Mouse (Mus musculus): ENCODE measurements around the gene Myt1l.

The Myt1l gene

DNA sequence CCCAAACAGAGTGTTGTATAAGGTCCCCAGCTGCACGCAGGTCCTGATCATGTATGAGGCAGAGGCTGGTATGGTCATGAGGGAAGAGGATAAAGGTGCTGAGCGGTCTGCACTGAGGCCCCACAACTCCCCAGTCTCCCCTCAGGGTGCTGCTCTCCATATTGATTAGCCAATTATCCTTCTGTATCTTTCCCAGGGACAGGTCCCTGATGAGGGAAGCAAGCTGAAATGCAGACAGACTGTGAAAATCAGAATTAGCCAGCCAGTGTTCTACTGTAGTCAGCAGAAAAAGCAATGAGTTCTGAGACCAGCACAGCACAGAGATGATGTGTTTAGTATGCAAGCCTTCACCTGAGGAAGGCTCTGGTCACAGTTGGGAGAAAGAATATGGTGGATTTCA lies 287.9 kb downstream of the Myt1l start:
- no peak for DNase-seq (ENCODE audit: low spot score in 2 of 2)

DNA sequence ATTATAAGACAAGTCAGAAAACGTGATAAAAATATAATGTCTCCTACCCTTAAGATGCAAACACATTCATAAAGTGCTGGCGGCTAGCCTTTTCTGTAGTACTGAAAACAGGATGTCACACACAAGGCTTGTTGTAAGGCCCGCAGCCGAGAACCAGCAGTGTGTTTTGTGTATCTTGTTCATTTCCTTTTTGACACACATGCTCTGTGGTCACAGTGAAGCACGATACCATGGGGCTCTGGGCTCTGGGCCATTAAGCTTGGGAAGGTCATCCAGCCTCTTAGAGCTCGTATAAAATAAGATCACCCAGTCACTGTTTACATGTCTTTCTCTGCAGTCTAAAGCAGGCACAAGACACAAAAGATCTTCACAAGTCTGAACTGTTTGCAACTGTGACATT lies 288.6 kb downstream of the Myt1l start:
- no peak for DNase-seq (ENCODE audit: low spot score in 2 of 2)

DNA sequence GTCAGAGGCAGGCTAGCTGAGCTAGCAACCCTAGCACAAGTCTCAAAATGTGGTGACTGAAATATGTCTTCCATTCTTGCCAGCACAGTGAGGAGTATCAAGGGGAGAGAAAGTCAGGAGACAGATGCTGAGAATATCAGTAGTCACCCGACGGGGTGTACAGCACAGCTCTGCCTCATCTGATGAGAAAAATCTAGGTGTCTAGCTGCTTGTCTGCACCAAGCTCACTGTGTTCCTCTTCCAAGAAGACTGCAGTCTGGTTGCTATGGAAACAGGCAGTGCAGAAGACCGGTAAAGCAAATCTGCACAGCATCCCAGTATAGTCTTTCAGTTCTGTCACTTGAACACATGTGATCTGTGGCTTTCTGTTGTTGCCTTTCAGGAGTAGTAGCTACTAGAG lies 294.0 kb downstream of the Myt1l start:
- DNase-seq (ENCODE audit: low spot score in 2 of 2) = no peak

DNA sequence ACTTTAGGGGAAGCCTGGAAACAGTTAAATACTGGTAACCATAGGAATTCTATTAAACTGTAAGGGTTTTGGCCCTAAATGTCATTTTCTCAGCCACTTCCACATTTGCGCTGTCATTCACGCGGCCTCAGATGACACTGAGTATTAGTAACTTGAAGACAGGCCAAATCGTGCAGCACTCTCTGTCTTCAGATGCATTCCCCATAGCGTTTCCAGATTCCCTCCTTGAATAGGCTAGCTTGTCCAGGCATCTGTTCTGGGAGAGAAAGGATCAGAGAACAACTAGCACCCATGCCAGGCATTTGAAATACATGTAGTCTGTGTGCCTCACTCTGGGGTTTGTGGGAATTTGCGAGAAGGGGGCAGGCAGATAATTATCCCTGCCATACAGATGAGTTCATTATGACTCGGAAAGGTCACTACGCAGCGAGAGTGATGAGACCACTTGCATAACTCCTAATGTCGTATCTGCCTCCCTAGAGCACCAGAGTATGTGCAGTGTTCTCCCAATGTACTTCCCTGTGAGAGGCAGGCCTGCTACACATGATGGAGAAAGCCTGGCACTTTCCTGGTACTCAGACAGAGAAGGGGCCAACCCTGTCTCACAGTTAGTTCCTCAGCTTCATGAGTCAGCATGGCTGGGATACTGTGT lies 295.7 kb downstream of the Myt1l start:
- no peak for DNase-seq (ENCODE audit: low spot score in 2 of 2)

DNA sequence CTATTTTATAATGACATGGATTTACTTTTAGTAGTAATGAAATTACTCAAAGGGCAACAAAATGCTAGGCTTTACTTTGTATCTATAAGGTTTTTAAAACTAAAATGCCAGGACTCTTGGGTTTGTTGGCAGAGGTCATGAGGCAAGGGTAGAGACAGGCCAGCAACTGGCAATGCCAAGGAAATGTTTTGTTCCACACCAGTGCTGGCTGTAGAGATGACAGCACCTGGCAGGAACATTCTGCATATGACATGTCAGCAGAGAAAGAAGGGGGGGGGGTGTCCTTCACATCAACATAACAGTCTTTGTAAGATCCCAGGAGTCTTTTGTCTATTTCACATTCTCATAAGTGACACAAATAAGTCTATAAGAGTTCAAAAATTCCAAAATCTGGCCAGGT lies 302.4 kb downstream of the Myt1l start:
- DNase-seq (ENCODE audit: low spot score in 2 of 2) = no peak

DNA sequence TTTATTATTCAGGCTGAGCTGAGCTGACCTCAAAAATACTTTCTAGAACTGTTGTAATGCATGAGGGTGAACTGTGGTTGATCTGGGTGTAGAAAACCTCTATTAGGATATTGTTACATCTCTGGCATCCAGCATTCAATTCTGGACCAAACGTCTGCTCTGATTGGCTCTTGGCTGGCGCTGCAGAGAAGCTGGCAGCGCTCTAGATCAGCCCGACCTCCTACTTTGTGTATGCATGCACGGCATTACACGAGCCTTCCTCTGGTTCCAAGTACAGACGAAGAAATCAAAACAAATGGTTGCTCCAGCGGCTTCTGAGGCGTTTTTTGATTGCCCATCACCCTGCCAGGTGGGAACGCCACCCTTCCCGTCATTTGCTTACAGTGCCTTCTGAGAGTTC lies 303.2 kb downstream of the Myt1l start:
- no peak for DNase-seq (ENCODE audit: low spot score in 2 of 2)

DNA sequence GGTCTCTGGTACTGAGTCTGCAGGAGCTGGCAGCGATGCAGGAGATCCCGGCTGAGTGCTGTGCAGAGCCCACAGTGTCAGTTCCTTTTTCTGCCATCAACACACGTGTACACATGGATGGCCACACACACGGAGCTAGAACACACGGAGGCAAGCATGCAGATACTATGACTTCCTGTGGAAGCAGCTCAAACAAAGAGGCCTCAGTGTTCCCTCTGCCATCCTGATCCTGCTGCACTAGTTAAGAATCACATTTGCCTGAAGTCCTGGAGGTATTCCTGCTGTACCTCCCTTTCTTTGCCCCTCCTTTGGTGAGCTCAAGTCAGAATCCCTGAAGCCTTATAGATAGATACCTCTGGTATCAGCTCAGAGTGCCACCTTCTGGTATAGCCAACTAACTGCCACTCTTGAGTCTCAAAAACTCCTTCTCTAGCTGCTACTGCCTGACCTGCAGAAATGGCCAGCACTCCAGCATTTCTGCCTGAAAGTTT lies 309.2 kb downstream of the Myt1l start:
- DNase-seq (ENCODE audit: low spot score in 2 of 2) = no peak

DNA sequence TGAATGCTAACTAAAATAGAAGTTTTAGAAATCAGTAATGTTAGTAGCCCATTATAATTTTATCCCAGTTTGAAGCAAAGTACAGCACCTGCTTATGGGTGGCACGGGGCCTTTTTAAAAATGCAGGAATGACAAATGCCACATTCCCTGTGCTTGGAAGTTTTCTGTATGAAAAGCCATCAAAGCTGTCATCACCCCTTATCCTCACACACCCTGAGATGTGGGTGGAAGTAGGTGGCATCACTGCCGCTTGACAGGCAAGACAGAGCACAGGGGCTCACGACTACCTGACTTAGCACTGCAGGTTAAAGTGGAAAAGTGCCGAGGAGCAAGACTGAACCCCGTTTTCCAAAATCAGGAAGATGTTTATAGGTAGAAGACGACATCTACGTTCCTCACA lies 310.2 kb downstream of the Myt1l start:
- DNase-seq (ENCODE audit: low spot score in 2 of 2) = no peak

DNA sequence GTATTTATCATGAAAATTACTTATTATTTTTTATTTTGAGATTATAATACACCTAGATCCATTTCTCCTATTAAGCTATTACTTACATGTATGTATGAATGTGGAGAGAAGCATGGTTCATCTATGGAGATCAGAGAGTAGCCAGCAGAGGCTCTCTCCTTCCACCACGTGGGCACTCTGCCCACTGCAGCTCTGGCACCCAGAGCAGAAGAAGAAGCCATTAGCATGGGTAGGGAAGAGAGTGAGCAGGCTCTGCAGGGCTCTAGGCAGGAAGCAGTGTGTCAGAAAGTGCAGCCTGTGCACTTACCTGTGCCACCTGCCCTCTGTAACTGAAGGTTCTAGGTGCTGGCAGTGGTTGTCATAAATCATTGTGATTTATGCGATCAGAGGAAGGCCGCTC lies 321.8 kb downstream of the Myt1l start:
- no peak for DNase-seq (ENCODE audit: low spot score in 2 of 2)

DNA sequence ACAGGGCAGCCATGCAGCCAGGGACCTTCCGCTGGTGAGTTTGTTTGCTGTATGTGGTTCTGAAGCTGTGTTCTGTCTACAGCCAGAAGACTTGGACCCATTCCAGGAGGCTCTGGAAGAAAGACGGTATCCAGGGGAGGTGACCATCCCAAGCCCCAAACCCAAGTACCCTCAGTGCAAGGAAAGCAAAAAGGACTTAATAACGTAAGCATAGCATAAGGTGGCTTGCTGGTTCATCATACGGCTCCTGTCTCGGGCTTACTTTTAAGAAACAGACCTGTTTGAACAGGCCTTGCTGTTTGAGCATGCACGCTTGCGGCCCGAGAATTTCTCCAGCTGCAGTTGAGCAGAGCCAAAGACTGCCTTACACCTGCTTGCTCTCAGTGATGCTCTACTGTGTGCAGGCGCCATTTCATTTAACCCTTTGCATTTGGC lies 326.0 kb downstream of the Myt1l start:
- DNase-seq (ENCODE audit: low spot score in 2 of 2) = no peak

DNA sequence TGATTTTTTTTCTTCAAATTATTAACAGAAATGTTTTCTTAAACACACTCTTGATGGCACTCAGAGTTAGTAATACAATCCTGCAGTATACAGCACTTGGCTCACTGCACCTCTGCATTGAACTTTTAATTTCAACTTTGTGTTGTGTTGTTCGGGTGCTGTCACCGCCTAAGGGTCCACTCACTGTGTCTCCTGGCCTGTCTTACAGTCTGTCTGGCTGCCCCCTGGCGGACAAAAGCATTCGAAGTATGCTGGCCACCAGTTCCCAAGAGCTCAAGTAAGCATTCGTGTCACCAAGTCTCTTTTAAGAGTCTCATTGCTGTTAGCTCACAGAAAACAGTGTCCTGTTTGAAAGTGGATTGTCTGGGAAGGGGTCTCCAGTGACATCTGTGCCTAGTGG lies 326.8 kb downstream of the Myt1l start:
- DNase-seq (ENCODE audit: low spot score in 2 of 2) = no peak

DNA sequence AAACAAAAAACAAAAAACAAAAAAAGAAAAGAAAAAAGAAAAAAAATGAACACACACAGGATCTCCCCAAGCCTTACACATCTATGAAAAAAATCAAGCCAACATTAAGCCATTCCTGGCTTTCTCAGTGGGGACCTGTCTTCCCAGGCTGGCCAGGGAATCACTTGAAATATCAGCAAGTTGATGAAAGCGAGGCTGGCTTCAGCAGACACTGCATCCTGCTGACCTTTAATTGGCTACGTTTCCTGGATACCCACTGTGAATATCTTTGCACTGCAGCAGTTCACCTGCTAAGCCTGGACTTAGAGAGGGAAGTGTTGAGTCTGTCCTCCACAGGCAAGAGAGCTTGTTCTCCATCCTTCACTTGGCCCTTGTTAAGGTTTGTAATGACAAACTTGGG lies 332.8 kb downstream of the Myt1l start:
- no peak for DNase-seq (ENCODE audit: low spot score in 2 of 2)

DNA sequence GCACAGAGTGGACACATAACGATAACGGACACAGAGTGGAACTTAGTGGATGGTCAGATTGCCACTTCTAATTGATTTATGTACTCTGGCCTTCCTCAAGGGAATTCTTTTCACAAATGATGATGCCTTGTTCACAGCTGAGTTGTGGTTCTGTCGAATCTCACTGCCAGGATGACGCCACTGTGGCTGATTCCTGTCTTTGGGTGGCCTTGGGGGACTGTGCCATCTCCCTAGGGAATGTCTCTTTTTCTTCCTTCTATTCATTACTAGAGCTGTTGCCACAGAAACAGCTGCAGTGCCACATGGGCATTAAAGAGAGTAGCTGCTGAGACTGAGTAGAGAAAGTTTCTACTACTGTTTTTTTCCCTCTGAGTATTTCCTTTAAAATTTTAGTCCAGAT lies 340.1 kb downstream of the Myt1l start:
- DNase-seq (ENCODE audit: low spot score in 2 of 2) = no peak

DNA sequence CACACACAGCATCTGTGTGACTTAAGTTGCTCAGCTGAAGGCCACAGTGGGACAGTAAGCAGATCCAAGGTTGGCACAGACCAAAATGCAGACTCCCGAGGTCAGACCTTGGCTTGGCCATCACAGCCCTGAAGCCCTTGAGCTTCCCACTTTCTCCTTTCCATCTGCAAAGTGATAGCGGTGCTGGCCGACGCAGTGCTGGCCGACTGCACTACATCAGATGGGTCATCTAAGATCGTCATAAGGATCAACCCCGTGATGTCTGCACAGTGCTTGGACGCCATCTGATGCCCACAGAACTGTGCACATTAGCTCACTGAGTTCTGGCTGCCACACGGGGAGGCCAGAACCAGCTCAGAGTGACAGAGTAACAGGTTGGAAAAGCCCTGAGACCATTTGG lies 340.6 kb downstream of the Myt1l start:
- DNase-seq (ENCODE audit: low spot score in 2 of 2) = no peak

DNA sequence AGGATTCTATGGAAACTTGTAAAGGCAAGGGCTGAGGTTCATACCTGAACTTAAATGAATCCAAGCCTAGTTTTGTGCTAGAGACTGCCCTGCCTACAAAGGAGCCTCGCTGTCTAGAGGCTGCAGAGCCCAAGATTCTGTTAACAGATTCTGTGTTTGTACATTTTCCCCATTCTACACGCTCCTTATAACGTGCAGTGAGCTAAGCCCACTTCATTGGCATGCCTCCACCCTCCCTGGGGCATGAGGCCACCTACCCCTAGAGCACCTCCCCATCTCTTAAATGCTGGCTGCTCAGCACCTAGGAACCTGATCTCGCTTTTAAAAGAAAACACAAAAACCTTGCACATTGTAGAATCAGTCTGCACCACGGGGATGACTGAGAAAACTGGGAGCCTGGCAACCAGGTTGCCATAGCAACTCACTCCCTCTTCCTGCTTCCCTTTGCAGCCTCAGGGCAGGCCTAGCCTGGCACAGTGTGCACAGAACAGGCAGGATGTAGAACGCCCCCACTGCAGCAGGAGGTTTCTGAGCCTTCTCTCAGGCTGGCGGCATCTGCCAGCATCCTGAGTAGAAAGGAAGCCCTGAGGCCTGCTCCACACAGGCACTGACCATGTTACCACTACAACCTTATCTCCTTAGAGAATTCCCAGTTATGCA lies 344.1 kb downstream of the Myt1l start:
- no peak for DNase-seq (ENCODE audit: low spot score in 2 of 2)

DNA sequence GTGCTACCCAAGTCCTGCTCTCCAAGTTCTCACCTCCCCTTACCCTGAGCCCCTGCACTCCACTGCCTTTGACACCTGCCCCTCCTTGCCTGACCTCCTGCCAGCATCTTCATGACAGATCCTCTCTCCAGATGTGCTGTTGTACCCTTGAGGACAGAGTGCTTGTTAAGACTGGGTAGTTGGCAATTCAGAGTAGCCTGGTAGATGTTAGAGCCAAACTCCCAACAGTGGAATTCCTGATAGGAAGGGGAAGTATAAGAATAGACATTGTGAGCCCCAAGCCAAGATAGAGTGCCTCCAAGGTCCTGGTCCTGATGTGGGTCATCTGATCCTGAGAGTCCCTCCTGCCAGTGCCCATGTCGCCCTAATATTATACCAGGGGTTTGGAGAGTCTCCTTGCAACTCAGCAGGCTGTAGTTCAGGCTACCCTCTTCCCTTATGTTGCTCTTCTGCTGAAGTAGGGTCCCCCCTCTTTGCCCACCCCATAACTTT lies 345.1 kb downstream of the Myt1l start:
- no peak for DNase-seq (ENCODE audit: low spot score in 2 of 2)

DNA sequence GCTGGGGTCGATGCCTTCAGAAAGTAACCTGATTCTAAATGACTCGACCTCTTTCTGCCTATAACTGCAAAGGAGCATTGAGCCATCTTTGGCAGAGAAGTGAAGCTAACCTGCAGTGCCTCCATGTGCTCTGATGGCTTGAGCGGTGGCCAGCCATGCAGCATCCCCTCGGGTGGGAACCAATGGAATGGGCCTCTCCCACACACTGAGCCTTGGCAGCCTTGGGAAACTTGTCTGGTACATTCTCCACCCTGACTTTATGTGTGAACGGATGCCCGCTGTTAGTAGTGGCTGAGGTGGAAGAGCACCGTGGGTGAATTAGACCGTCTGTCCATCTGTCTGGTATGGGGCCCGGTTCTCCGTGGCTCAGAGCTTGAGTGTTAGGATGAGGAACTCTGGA lies 349.8 kb downstream of the Myt1l start:
- DNase-seq (ENCODE audit: low spot score in 2 of 2) = no peak

DNA sequence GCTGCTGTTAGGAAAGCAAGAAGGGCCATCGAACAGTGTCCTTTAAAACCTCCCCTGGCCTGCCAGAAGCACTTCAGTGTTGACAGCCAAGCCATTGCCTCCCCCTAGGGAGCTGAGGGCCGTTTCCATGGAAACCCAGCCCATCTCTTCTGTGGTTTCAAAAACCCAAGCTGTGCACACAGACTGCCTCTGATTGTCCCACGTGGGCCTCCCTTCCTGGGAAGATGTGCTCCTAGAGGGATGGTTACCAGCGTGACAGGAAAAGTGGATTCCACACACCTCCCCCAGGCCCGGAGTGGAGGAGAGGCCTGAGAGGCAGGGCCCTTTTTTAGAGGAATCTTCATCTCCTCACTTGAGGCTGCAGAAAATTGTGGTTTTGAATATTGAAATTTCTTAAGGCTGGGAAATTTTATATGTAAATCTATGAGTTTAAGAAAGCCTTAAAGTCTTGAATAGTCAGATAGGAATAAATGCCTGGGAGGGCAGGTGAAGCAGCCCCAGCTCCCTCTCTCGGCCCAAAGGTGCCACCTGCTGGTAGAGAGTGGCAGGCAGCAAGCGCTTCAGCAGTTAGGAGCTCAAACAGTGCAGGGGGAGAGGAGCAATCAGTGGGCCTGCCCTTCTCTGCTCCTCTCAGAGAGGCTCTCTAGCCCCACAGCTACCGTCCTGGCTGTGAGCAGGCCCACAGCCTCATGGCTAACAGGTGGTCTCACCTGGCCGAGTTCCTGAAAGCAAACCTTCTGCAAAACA lies 354.9 kb downstream of the Myt1l start:
- no peak for DNase-seq (ENCODE audit: low spot score in 2 of 2)

DNA sequence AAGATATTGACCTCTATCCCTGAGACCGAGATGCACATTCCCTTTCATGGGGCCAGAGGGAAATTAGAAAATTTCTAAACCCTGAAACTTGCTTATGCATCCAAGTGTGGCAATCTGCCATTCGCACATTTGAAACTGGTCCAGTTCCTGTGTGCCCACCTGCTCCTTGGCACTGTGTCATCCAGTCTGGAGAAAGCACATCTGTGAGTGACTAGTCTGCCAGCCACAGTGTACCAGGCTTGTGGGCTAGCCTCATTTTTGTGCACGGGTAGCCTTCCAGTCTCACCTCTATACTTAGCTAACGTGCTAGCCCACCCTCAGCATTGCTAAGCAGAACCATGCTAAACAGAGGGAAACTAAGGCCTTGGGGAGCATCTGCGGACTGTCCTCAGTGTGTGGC lies 356.2 kb downstream of the Myt1l start:
- no peak for DNase-seq (ENCODE audit: low spot score in 2 of 2)

DNA sequence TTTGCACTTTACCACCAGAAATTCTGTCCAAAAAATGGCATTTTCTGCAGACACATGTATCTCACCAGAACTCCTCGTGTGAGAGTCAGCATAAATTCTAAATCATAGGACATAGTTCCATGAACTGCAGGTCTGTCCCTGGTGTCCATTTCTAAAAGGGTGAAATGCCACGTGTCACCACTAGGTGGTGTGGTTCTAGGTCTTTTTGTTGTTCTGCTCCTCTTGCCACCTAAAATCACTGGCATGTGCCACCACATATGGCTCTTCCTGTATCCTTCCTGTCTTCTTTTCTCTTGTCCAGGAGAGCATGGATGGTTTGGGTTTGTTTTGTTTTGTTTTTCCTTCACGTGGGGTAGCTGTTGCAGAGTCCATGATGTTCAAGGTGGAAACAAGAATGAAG lies 366.5 kb downstream of the Myt1l start:
- DNase-seq (ENCODE audit: low spot score in 2 of 2) = no peak

DNA sequence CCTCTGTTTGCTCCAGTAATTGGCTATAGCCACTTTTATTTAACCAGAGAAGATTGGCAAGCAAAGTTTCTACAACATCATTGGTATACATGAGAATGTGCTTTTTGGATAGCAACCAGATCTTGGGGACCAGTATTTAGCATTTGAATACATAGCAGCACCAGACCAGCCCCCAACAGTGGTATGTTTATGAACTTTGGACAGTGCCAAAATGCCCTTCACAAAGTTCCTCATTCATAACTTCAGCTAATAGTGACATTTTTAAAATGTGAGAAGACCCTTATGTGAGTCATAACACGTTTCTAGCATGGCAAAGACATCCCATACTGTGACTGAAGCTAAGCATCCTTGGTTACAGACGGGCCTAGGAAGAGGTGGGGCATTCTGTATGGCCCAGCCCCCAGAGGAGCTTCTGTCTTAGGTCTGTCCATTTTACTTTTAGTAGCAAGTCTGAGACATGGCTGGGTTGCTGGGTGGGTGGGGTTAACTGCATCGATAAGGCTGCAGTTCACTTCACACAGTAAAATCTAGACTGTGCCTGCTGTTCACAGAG lies 369.4 kb downstream of the Myt1l start:
- no peak for DNase-seq (ENCODE audit: low spot score in 2 of 2)

DNA sequence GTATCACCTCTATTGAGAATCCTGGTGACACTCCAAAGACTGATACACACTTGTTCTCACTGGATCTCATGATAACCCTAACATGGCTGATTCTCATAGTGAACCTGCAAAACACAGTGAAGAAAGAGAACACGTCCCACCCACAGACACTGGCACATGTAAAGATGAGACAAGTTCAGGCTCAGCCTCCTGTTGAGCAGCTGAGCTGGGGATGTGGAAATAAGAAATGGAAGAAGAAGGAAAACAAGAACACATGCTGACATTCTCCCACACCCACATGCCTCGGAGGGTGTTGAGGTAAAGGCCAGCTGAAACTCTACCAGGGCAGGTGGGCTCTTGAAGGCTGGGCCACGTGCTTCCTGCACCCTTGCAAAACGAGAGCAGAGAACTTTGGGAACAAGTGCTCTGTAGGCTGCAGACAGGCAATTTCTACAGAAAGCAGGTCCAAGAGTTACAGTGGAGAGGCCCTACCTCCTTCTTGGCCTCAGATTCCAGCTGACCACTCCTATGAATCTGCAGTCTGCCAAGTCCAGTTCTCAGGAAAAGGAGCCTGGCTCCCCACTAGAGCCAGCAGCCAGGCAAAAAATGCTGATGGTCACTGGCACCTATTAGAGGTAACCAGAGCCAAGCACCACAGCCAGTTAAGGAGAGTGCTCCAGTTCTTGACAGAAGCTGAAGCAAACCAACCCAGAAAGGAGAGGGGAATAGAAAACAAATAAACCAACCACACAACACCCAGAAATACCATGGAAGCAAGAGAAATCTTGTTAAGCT lies 376.1 kb downstream of the Myt1l start:
- no peak for DNase-seq (ENCODE audit: low spot score in 2 of 2)
